Mouse (Mus musculus) hindbrain, postnatal 0 days (tissue): ENCODE data around the gene Cd19. TPM values are rescaled to one million over a fixed set of nuclear protein-coding genes. Genes with fewer than 3 reads are reported as not detected.
A peak's percentile ranks its signal among the peaks of the same experiment; 100 is the strongest.

Experiments
- ATAC-seq: fragments of 200-750 bp; cut with Nextera tagmentation; 2 replicates; pipeline ENCODE4 v1.8.0; 2017; ENCODE audit warnings: mild to moderate bottlenecking, moderate TSS enrichment, moderate library complexity
- DNase-seq: peaks from one replicate; pipeline ENCODE4 v3.0.0-alpha.2; 2015; ENCODE audit warnings: low spot score
- H3K27ac ChIP-seq: fragments of 300-500 bp; sonication (generic); 2 replicates; pipeline ENCODE4 v1.5.1; 2014; ENCODE audit warnings: mild to moderate bottlenecking
- H3K27me3 ChIP-seq: fragments of 300-500 bp; sonication (generic); 2 replicates; pipeline ENCODE4 v1.6.1; 2014; ENCODE audit warnings: low read length, mixed read lengths; ENCODE audit not compliant: insufficient read depth
- H3K36me3 ChIP-seq: fragments of 300-500 bp; sonication (generic); 2 replicates; pipeline ENCODE4 v1.6.1; 2014; ENCODE audit warnings: low read length, mixed read lengths; ENCODE audit not compliant: insufficient read depth
- H3K4me1 ChIP-seq: fragments of 300-500 bp; sonication (generic); 2 replicates; pipeline ENCODE4 v1.6.1; 2014; ENCODE audit warnings: antibody characterized with exemption, low read length, mixed read lengths; ENCODE audit not compliant: insufficient read depth
- H3K4me2 ChIP-seq: fragments of 300-500 bp; sonication (generic); 2 replicates; pipeline ENCODE4 v1.6.1; 2014; ENCODE audit warnings: low read depth, mild to moderate bottlenecking, low read length, moderate library complexity, mixed read lengths
- H3K4me3 ChIP-seq: fragments of 300-500 bp; sonication (generic); 2 replicates; pipeline ENCODE4 v1.5.1; 2014; ENCODE audit warnings: low read length
- H3K9ac ChIP-seq: fragments of 300-500 bp; sonication (generic); replicated peaks from 2 replicates; pipeline ENCODE4 v1.6.1; 2014; ENCODE audit warnings: mild to moderate bottlenecking, low read length, moderate library complexity, mixed read lengths
- H3K9me3 ChIP-seq: fragments of 300-500 bp; sonication (generic); 2 replicates; pipeline ENCODE4 v1.6.1; 2016; ENCODE audit warnings: low read length, mixed read lengths
- CTCF ChIP-seq: IDR thresholded peaks from 2 replicates; pipeline ENCODE4 v1.5.1; 2016; ENCODE audit warnings: antibody characterized with exemption, control low read depth, low read depth
- WGBS: fragments of 180-500 bp; shearing (Covaris S2); extraction: QIAGEN DNeasy Blood & Tissue Kit; methylation state at CpG from one replicate; pipeline ENCODE4 v1.1.7; 2014; 5-methylcytosine and 5-hydroxymethylcytosine counted together
- polyA plus RNA-seq: library from polyadenylated mRNA; unstranded; fragments of >200 nt; fragmentation: Nextera tagmentation; extraction: Ambion mirVana; gene quantifications from 2 replicates; pipeline ENCODE4 v1.2.1, GENCODE M21; 2015
- total RNA-seq: library from RNA; depleted of rRNA; stranded (reverse); fragments of >200 nt; gene quantifications from 2 replicates; pipeline ENCODE4 v1.2.3, GENCODE M21; 2014

Gene Cd19
- total and polyA plus RNA-seq, 2 experiments from 2014 or later, result 0.05 to 0.16 TPM

DNA sequence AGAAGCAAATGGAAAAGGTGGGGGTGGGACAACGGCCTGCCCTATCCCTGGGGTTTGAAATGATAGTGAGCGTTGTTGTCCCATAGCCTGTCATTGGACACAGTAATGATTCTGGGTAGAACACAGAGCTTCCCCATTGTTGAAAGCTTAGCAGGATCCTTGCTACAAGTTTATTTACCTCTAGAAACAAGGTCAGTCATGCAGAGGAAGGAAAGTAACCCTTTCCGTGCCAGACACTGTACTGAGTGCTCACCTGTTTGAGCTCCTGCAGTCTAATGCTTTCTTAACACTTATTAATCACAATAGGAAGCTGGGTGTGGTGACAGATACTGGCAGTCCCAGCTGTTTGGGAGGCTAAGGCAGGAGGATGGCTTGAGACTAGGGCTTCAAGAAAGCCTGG lies 21.1 kb upstream of the Cd19 start:
- no peak for ATAC-seq
- DNase-seq, result no peak

GRCm38 (mm10) chr7:126434726-126435125 lies 20.0 kb upstream of the Cd19 start:
- ATAC-seq (no peak), DNase-seq (no peak)
- Histone ChIP-seq H3K9me3 (no peaks in the 10 kb centered on the region), H3K9ac (no peak overlapping the region), H3K4me2 (no peak overlapping the region), H3K4me1 (no peaks in the 10 kb centered on the region), H3K36me3 (0 out of 2 replicates have a peak, but pooled peaks cover 3% of the 10 kb centered on the region), H3K27me3 (no peaks in the 10 kb centered on the region), H3K4me3 (no peak overlapping the region), H3K27ac (no peak overlapping the region)
- 88% methylated on average over 7 of the region's 7 CpGs for WGBS
- TF ChIP-seq CTCF, result no peak

More for the DNA sequence above, 21.1 kb upstream of the Cd19 start:
- Histone ChIP-seq H3K36me3 (0 out of 2 replicates have a peak, but pooled peaks cover 3% of the 10 kb centered on the region), H3K4me3 (no peak overlapping the region), H3K9me3 (no peaks in the 10 kb centered on the region), H3K4me2 (no peak overlapping the region), H3K27me3 (no peaks in the 10 kb centered on the region), H3K27ac (no peak overlapping the region), H3K9ac (no peak overlapping the region), H3K4me1 (no peaks in the 10 kb centered on the region)
- 79% methylated on average over 3 of the region's 3 CpGs for WGBS
- TF ChIP-seq CTCF, result no peak

DNA sequence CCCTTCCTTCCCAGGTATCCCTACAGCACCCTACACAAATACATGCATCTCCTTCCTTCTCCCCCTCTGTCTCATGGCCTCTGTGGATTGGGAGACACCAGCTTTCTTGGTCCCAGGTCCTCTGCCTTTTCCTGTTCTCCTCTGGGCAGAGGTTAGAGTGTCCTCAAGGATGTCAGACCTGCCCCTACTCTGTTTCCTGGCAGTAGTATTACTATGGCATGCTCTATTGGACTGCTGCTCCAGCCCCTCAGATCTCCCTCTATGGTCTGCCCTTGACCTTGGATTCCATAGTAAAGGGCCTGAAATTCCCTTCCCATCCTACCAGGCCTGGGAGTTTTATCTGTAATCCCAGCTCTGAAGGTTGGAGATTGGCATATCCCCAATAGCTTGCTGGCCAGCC lies 15.5 kb upstream of the Cd19 start:
- Histone ChIP-seq H3K4me1 (no peaks in the 10 kb centered on the region), H3K9ac (no peak overlapping the region), H3K4me2 (no peak overlapping the region), H3K27ac (no peak overlapping the region), H3K4me3 (no peak overlapping the region), H3K27me3 (no peaks in the 10 kb centered on the region), H3K9me3 (no peaks in the 10 kb centered on the region), H3K36me3 (no peaks in the 10 kb centered on the region)
- DNase-seq (no peak), ATAC-seq (no peak)
- no peak for TF ChIP-seq CTCF

DNA sequence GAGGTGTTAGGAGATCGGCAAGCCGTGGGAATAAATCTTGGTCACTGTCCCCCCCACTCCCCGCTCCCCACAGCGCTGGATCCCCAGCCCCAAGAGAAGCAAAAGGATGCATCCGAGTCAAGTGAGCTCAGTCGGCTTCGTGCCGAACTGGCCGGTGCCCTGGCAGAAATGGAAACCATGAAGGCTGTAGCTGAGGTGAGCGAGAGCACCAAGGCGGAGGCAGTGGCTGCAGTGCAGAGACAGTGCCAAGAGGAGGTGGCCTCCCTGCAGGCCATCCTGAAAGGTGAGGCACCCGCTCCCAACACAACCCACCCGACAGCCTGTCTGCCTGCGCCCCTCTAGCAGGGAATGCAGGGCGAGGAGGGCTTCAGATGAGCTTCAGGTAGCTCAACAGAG lies 14.8 kb upstream of the Cd19 start:
- Histone ChIP-seq H3K9me3 (no peaks in the 10 kb centered on the region), H3K4me3 (peak overlapping the region; percentile 66), H3K36me3 (no peaks in the 10 kb centered on the region), H3K27me3 (no peaks in the 10 kb centered on the region), H3K4me2 (peak overlapping the region; percentile 84), H3K27ac (0 out of 2 replicates have a peak overlapping the region, but pooled peaks have one; percentile 42), H3K4me1 (no peaks in the 10 kb centered on the region), H3K9ac (peak overlapping the region; percentile 80)
- WGBS, result 26% methylated on average over 15 of the region's 15 CpGs
- DNase-seq, result no peak
- TF ChIP-seq CTCF, result no peak
- peak; percentile 32 for ATAC-seq

DNA sequence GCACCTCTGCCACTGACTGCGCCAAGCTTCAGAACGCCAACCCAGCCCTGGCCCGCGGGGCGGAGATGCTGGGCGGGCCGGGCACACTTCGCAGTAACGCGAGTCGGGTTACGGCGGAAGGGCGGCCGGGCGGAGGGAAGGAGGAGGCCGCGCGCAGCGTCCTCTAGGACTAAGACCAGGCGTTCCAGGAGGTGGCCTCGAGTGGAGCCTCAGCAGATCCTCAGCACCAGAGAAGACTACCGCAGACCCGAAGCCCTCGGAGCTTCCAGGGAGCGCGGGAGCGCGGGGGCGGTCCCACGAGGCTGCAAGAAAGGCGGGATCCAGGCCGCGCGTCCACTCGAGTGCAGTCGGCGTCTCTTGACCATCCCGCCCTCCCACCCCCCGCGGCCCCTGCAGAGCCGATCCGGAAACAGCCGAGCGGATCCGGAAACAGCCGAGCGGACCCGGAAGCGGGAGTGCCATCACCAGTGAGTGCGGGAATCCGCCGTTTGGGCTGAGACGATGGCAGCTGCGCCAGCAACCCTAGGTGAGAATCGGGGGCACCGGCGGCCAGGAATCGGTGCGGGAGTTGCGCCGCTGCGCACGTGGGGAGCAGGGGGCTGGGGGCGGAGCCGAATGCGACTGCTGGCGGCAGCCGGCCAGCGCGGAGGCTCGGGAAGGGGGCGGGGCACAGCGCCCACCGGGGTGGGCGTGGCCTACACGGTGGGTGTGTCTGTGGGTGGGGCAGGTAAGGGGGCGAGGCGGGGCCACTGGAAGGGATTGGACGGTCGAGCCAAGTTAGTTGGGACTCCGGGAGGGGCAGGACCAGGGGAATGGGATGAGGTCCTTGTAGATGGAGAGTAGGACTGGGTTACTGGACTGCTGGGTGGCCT lies 14.2 kb upstream of the Cd19 start, which contains the start of gene Rabep2:
Gene Rabep2 (plus strand): TSS at position 129 of the 872 bp plus-strand sequence.
- ATAC-seq (peak; percentile 96), DNase-seq (peak; percentile 95)
- under 1% methylated on average over 72 of the region's 82 CpGs for WGBS
- Histone ChIP-seq H3K4me1 (no peaks in the 10 kb centered on the region), H3K27ac (peak within 1 kb of the TSS; percentile 94), H3K4me2 (peak within 1 kb of the TSS; percentile 84), H3K9ac (peak within 1 kb of the TSS; percentile 80), H3K36me3 (no peaks in the 10 kb centered on the region), H3K27me3 (no peaks in the 10 kb centered on the region), H3K9me3 (no peaks in the 10 kb centered on the region), H3K4me3 (peak within 1 kb of the TSS; percentile 66)
- no peak for TF ChIP-seq CTCF

GRCm38 (mm10) chr7:126428154-126428553 lies 13.5 kb upstream of the Cd19 start:
- 0 out of 2 replicates have a peak, but pooled peaks have one; percentile 0 for ATAC-seq
- TF ChIP-seq CTCF, result no peak
- H3K36me3 ChIP-seq, result no peaks in the 10 kb centered on the region
- H3K27me3 ChIP-seq, result no peaks in the 10 kb centered on the region
- H3K27ac ChIP-seq, result peak overlapping the region; percentile 94
- peak overlapping the region; percentile 84 for H3K4me2 ChIP-seq
- no peaks in the 10 kb centered on the region for H3K4me1 ChIP-seq
- no peaks in the 10 kb centered on the region for H3K9me3 ChIP-seq
- DNase-seq, result no peak
- peak overlapping the region; percentile 66 for H3K4me3 ChIP-seq
- WGBS, result 18% methylated on average over 4 of the region's 4 CpGs
- H3K9ac ChIP-seq, result peak overlapping the region; percentile 80
